ENCODE assay signal across 10 mouse cellular contexts in the genomic region with DNA sequence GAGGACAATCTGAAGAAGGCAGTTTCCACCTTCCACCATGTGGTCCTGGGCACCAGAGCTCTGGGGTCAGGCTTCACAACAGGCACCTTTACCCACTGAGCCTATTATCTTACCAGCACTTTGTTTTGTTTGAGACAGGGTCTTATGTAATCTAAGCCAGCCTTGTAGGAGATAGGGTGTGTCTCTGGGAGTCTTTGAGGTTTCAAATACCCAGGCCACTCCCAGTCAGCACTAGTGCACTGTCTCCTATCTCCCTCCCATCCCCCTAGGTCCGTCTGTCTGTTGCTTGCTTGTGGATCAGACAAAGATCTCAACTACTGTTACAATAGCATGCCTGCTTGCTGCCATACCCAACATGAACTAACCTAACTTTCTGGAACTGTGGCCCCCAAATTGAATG.
DNase-seq lines count a peak whose midpoint lies in the region; ATAC-seq and TF ChIP-seq lines count a peak whose summit lies in the region.
"Had no signal": no experiment of that assay in that cellular context is flagged by ENCODE, and none has a peak within 500 bp of the region (broad histone marks: within the 10 kb centered on the region; RNA-seq: fewer than 3 reads in every experiment).

No protein-coding gene starts in this region.

- no peak for TF ChIP-seq CTCF in left cerebral cortex, adult 2 months (IDR thresholded peaks at IDR 0.05)

- peak; percentile 60; the same call in 1 of the 2 replicates for ATAC-seq in kidney, embryonic 14.5 days (ENCODE audit: low FRiP score, low TSS enrichment)
- peak; percentile 95 for ATAC-seq in liver, embryonic 13.5 days (ENCODE audit: low read depth)
- ATAC-seq in stomach, embryonic 15.5 days (ENCODE audit: insufficient read depth, low FRiP score, low read depth) = peak; percentile 66
- no peak; the same call in 1 of the 2 replicates for ATAC-seq in erythroblast, adult 5-6 weeks (replicated peaks; ENCODE audit: low FRiP score, poor library complexity, severe bottlenecking)
- ATAC-seq: Patski had no signal

- intact Hi-C loops in left cerebral cortex, adult 2 months (cut with DNase I) = no loop called here

- H3K27me3 ChIP-seq in kidney, embryonic 14.5 days (ENCODE audit: control insufficient read depth, insufficient read depth, low read length) = no peaks in the 10 kb centered on the region
- no peaks in the 10 kb centered on the region for H3K27me3 ChIP-seq in liver, embryonic 13.5 days
- no peaks in the 10 kb centered on the region for H3K27me3 ChIP-seq in stomach, embryonic 15.5 days (replicated peaks)
- H3K27me3 ChIP-seq: Patski had no signal

- H3K4me3 ChIP-seq in kidney, embryonic 14.5 days (ENCODE audit: low read length) = no peak overlapping the region
- H3K4me3 ChIP-seq in liver, embryonic 13.5 days (replicated peaks) = no peak overlapping the region
- H3K4me3 ChIP-seq in stomach, embryonic 15.5 days (replicated peaks) = no peak overlapping the region
- H3K4me3 ChIP-seq in left cerebral cortex, adult 2 months = no peak overlapping the region
- H3K4me3 ChIP-seq: heart, adult 2 months had no signal

- H3K27ac ChIP-seq in kidney, embryonic 14.5 days (ENCODE audit: low read depth, low read length) = no peak overlapping the region; the same call in 1 of the 2 replicates
- H3K27ac ChIP-seq in liver, embryonic 13.5 days = peak overlapping the region; percentile 70
- peak overlapping the region; percentile 26; the same call in 1 of the 2 replicates for H3K27ac ChIP-seq in stomach, embryonic 15.5 days
- no peak overlapping the region for H3K27ac ChIP-seq in left cerebral cortex, adult 2 months
- H3K27ac ChIP-seq: heart, adult 2 months had no signal

- DNase-seq in kidney, postnatal 25 days = no peak
- DNase-seq in T-cell, adult 2 months (ENCODE audit: low spot score) = peak; percentile 53
- peak; percentile 62 for DNase-seq in liver, embryonic 13.5 days
- no peak for DNase-seq in cerebellum, adult 11 months
- DNase-seq in left cerebral cortex, adult 2 months (ENCODE audit: extremely low spot score in 1 of 2, low spot score in 2 of 2) = no peak
- DNase-seq: heart, adult 2 months had no signal

- H3K36me3 ChIP-seq in kidney, embryonic 14.5 days (ENCODE audit: control insufficient read depth, insufficient read depth, low read length) = no peaks in the 10 kb centered on the region
- H3K36me3 ChIP-seq in liver, embryonic 13.5 days = 0 out of 2 replicates have a peak, but pooled peaks cover 4% of the 10 kb centered on the region
- H3K36me3 ChIP-seq in stomach, embryonic 15.5 days = no peaks in the 10 kb centered on the region

- 17% methylated on average over 1 of the region's 1 CpGs for WGBS in kidney, embryonic 14.5 days
- 10% methylated on average over 1 of the region's 1 CpGs for WGBS in liver, embryonic 13.5 days (ENCODE audit: insufficient replicate concordance)
- WGBS in stomach, embryonic 15.5 days = 0% methylated on average over 1 of the region's 1 CpGs

- H3K9me3 ChIP-seq in kidney, embryonic 14.5 days (ENCODE audit: control insufficient read depth, low read length) = no peaks in the 10 kb centered on the region
- H3K9me3 ChIP-seq in liver, embryonic 13.5 days (replicated peaks) = no peaks in the 10 kb centered on the region
- H3K9me3 ChIP-seq in stomach, embryonic 15.5 days = no peaks in the 10 kb centered on the region

- no peak overlapping the region for H3K4me2 ChIP-seq in kidney, embryonic 14.5 days (replicated peaks; ENCODE audit: low read depth, low read length)
- peak overlapping the region; percentile 49 for H3K4me2 ChIP-seq in liver, embryonic 13.5 days
- H3K4me2 ChIP-seq in stomach, embryonic 15.5 days = no peak overlapping the region

- no peak overlapping the region for H3K9ac ChIP-seq in kidney, embryonic 14.5 days (ENCODE audit: low read depth, low read length)
- 0 out of 2 replicates have a peak overlapping the region, but pooled peaks have one; percentile 47 for H3K9ac ChIP-seq in liver, embryonic 13.5 days
- no peak overlapping the region for H3K9ac ChIP-seq in stomach, embryonic 15.5 days

- H3K4me1 ChIP-seq in kidney, embryonic 14.5 days (ENCODE audit: control insufficient read depth, insufficient read depth, low read length) = peaks cover 19% of the 10 kb centered on the region; the same call in 1 of the 2 replicates
- H3K4me1 ChIP-seq in liver, embryonic 13.5 days (replicated peaks) = peaks cover 94% of the 10 kb centered on the region
- H3K4me1 ChIP-seq in stomach, embryonic 15.5 days = peaks cover 27% of the 10 kb centered on the region; the same call in 1 of the 2 replicates

Comparison
In these comparisons a context has a peak if more than half of its experiments do, and no peak if none do; other contexts are left out.
1. H3K27ac ChIP-seq: peak in liver, embryonic 13.5 days (single experiment) and stomach, embryonic 15.5 days (single experiment); none in kidney, embryonic 14.5 days (single experiment) and left cerebral cortex, adult 2 months (single experiment).
2. DNase-seq: peak in T-cell, adult 2 months (single experiment) and liver, embryonic 13.5 days (single experiment); none in kidney, postnatal 25 days (0 of 2), cerebellum, adult 11 months (single experiment) and left cerebral cortex, adult 2 months (0 of 2).